9 mouse cellular contexts compared by ENCODE assay signal in genomic region chr5:53235551-53235950, GRCm38 (mm10). TPM values are rescaled to one million over a fixed set of nuclear protein-coding genes. Genes with fewer than 3 reads are reported as not detected.
DNase-seq lines count a peak whose midpoint lies in the region; ATAC-seq and TF ChIP-seq lines count a peak whose summit lies in the region.
"Had no signal": no experiment of that assay in that cellular context is flagged by ENCODE, and none has a peak within 500 bp of the region (broad histone marks: within the 10 kb centered on the region; RNA-seq: fewer than 3 reads in every experiment).

No protein-coding gene starts in this region.

- no peak for TF ChIP-seq EP300 in lung, postnatal 0 days (IDR thresholded peaks at IDR 0.05)

- no peak overlapping the region for H3K4me2 ChIP-seq in forebrain, embryonic 14.5 days (ENCODE audit: low read length)
- H3K4me2 ChIP-seq in forebrain, embryonic 16.5 days (ENCODE audit: low read length) = no peak overlapping the region
- no peak overlapping the region for H3K4me2 ChIP-seq in kidney, embryonic 16.5 days (replicated peaks; ENCODE audit: low read depth, low read length)
- H3K4me2 ChIP-seq in lung, postnatal 0 days (replicated peaks; ENCODE audit: low read depth, low read length) = no peak overlapping the region

- no peaks in the 10 kb centered on the region for H3K9me3 ChIP-seq in forebrain, embryonic 14.5 days (replicated peaks; ENCODE audit: control insufficient read depth, low read length)
- no peaks in the 10 kb centered on the region for H3K9me3 ChIP-seq in forebrain, embryonic 16.5 days (ENCODE audit: control insufficient read depth, low read length)
- no peaks in the 10 kb centered on the region for H3K9me3 ChIP-seq in kidney, embryonic 16.5 days (ENCODE audit: low read length)
- no peaks in the 10 kb centered on the region for H3K9me3 ChIP-seq in embryonic facial prominence, embryonic 10.5 days
- no peaks in the 10 kb centered on the region for H3K9me3 ChIP-seq in lung, postnatal 0 days (ENCODE audit: low read length)

- no peak overlapping the region for H3K9ac ChIP-seq in forebrain, embryonic 14.5 days (ENCODE audit: low read length)
- no peak overlapping the region for H3K9ac ChIP-seq in forebrain, embryonic 16.5 days (replicated peaks; ENCODE audit: low read depth, low read length)
- no peak overlapping the region for H3K9ac ChIP-seq in kidney, embryonic 16.5 days (replicated peaks; ENCODE audit: low read length)
- no peak overlapping the region for H3K9ac ChIP-seq in lung, postnatal 0 days (replicated peaks; ENCODE audit: low read depth)

- ATAC-seq in forebrain, embryonic 14.5 days = peak; percentile 34; the same call in 1 of the 2 replicates
- ATAC-seq in forebrain, embryonic 16.5 days = no peak
- peak; percentile 81 for ATAC-seq in kidney, embryonic 16.5 days (ENCODE audit: low FRiP score, low TSS enrichment)
- peak; percentile 89 for ATAC-seq in lung, postnatal 0 days

- no peaks in the 10 kb centered on the region for H3K36me3 ChIP-seq in forebrain, embryonic 14.5 days (ENCODE audit: control insufficient read depth, insufficient read depth, low read length)
- H3K36me3 ChIP-seq in forebrain, embryonic 16.5 days (ENCODE audit: control insufficient read depth, insufficient read depth) = no peaks in the 10 kb centered on the region
- H3K36me3 ChIP-seq in kidney, embryonic 16.5 days (ENCODE audit: insufficient read depth, low read length) = no peaks in the 10 kb centered on the region
- H3K36me3 ChIP-seq in embryonic facial prominence, embryonic 10.5 days (replicated peaks) = no peaks in the 10 kb centered on the region
- no peaks in the 10 kb centered on the region for H3K36me3 ChIP-seq in lung, postnatal 0 days (ENCODE audit: insufficient read depth, low read length)

- no peaks in the 10 kb centered on the region for H3K27me3 ChIP-seq in forebrain, embryonic 14.5 days (replicated peaks; ENCODE audit: control insufficient read depth, insufficient read depth, low read length)
- H3K27me3 ChIP-seq in forebrain, embryonic 16.5 days (replicated peaks; ENCODE audit: control insufficient read depth, insufficient read depth, low read length) = no peaks in the 10 kb centered on the region
- H3K27me3 ChIP-seq in kidney, embryonic 16.5 days (ENCODE audit: insufficient read depth, low read length) = no peaks in the 10 kb centered on the region
- H3K27me3 ChIP-seq in embryonic facial prominence, embryonic 10.5 days (replicated peaks; ENCODE audit: low read depth, poor library complexity, severe bottlenecking) = 0 out of 2 replicates have a peak, but pooled peaks cover 5% of the 10 kb centered on the region
- no peaks in the 10 kb centered on the region; the same call in 1 of the 2 replicates for H3K27me3 ChIP-seq in lung, postnatal 0 days (replicated peaks; ENCODE audit: insufficient read depth, low read length)

- no peaks in the 10 kb centered on the region for H3K4me1 ChIP-seq in forebrain, embryonic 14.5 days (ENCODE audit: control insufficient read depth, insufficient read depth, low read length)
- H3K4me1 ChIP-seq in forebrain, embryonic 16.5 days (replicated peaks; ENCODE audit: control insufficient read depth, insufficient read depth, low read length) = no peaks in the 10 kb centered on the region
- H3K4me1 ChIP-seq in kidney, embryonic 16.5 days (ENCODE audit: insufficient read depth, low read length) = peaks cover 13% of the 10 kb centered on the region
- peaks cover 17% of the 10 kb centered on the region for H3K4me1 ChIP-seq in embryonic facial prominence, embryonic 10.5 days
- no peaks in the 10 kb centered on the region for H3K4me1 ChIP-seq in lung, postnatal 0 days (ENCODE audit: insufficient read depth, low read depth, low read length)

- no peak for DNase-seq in forebrain, embryonic 14.5 days (ENCODE audit: low spot score)
- DNase-seq in kidney, adult 11 months = no peak
- DNase-seq in embryonic facial prominence, embryonic 10.5 days (ENCODE audit: low spot score) = peak; percentile 61
- DNase-seq in lung, postnatal 0 days (ENCODE audit: low spot score) = peak; percentile 73
- no peak for DNase-seq in frontal cortex, postnatal 14 days (ENCODE audit: low spot score in 2 of 2)
- DNase-seq in frontal cortex, postnatal 10 days (ENCODE audit: low spot score in 2 of 2) = no peak
- DNase-seq: cerebellum, adult 11-12 months had no signal

- H3K27ac ChIP-seq in forebrain, embryonic 14.5 days (ENCODE audit: low read depth, low read length) = no peak overlapping the region
- no peak overlapping the region for H3K27ac ChIP-seq in forebrain, embryonic 16.5 days (ENCODE audit: low read length)
- no peak overlapping the region for H3K27ac ChIP-seq in kidney, embryonic 16.5 days (ENCODE audit: low read length)
- no peak overlapping the region; the same call in 1 of the 2 replicates for H3K27ac ChIP-seq in embryonic facial prominence, embryonic 10.5 days (replicated peaks)
- no peak overlapping the region for H3K27ac ChIP-seq in lung, postnatal 0 days (ENCODE audit: low read length)

- TF ChIP-seq CTCF in lung, postnatal 0 days (IDR thresholded peaks at IDR 0.05) = no peak

- no peak overlapping the region for H3K4me3 ChIP-seq in forebrain, embryonic 14.5 days (ENCODE audit: low read depth, low read length)
- H3K4me3 ChIP-seq in forebrain, embryonic 16.5 days (replicated peaks; ENCODE audit: low read length) = no peak overlapping the region
- H3K4me3 ChIP-seq in kidney, embryonic 16.5 days (ENCODE audit: low read length) = no peak overlapping the region
- no peak overlapping the region for H3K4me3 ChIP-seq in embryonic facial prominence, embryonic 10.5 days
- no peak overlapping the region for H3K4me3 ChIP-seq in lung, postnatal 0 days (ENCODE audit: low read depth, low read length)

- WGBS in forebrain, embryonic 14.5 days = 28% methylated on average over 4 of the region's 4 CpGs
- 26% methylated on average over 4 of the region's 4 CpGs for WGBS in forebrain, embryonic 16.5 days
- whole genome bisulfite sequencing in kidney, embryonic 16.5 days = 10% methylated on average over 4 of the region's 4 CpGs
- 13% methylated on average over 4 of the region's 4 CpGs for WGBS in embryonic facial prominence, embryonic 10.5 days
- 11% methylated on average over 4 of the region's 4 CpGs for WGBS in lung, postnatal 0 days

RNA-seq across cellular contexts. Expression of gene Sel1l3, which starts 21.8 kb away (rescaled TPM):
- polyA plus RNA-seq in forebrain, embryonic 14.5 days (2014; fragmentation: Nextera tagmentation; extraction: Ambion mirVana) = 11.0 and 11.2 TPM in 2 replicates
- 9.9 and 10.2 TPM in 2 replicates for polyA plus RNA-seq in forebrain, embryonic 16.5 days (2015; fragmentation: Nextera tagmentation; extraction: Ambion mirVana)
- polyA plus RNA-seq in kidney, embryonic 16.5 days (2015; fragmentation: Nextera tagmentation; extraction: Ambion mirVana) = 18.9 and 20.0 TPM in 2 replicates
- 1.5 and 1.6 TPM in 2 replicates for polyA plus RNA-seq in embryonic facial prominence, embryonic 10.5 days (2016; fragmentation: Nextera tagmentation; extraction: Ambion mirVana)
- polyA plus RNA-seq in lung, postnatal 0 days (2015; fragmentation: Nextera tagmentation; extraction: Ambion mirVana) = 1.7 and 2.0 TPM in 2 replicates

RNA-seq across cellular contexts. Expression of gene Smim20, which starts 31.3 kb away (rescaled TPM):
- 68.1 and 95.4 TPM in 2 replicates for polyA plus RNA-seq in forebrain, embryonic 14.5 days (2014; fragmentation: Nextera tagmentation; extraction: Ambion mirVana)
- polyA plus RNA-seq in forebrain, embryonic 16.5 days (2015; fragmentation: Nextera tagmentation; extraction: Ambion mirVana) = 63.6 and 75.6 TPM in 2 replicates
- polyA plus RNA-seq in kidney, embryonic 16.5 days (2015; fragmentation: Nextera tagmentation; extraction: Ambion mirVana) = 98.2 and 98.5 TPM in 2 replicates
- polyA plus RNA-seq in embryonic facial prominence, embryonic 10.5 days (2016; fragmentation: Nextera tagmentation; extraction: Ambion mirVana) = 53.2 and 57.7 TPM in 2 replicates
- polyA plus RNA-seq in lung, postnatal 0 days (2015; fragmentation: Nextera tagmentation; extraction: Ambion mirVana) = 85.6 and 88.2 TPM in 2 replicates

Comparison
In these comparisons a context has a peak if more than half of its experiments do, and no peak if none do; other contexts are left out.
1. DNase-seq: peak in embryonic facial prominence, embryonic 10.5 days (single experiment) and lung, postnatal 0 days (single experiment); none in forebrain, embryonic 14.5 days (single experiment), kidney, adult 11 months (single experiment), frontal cortex, postnatal 14 days (0 of 2) and frontal cortex, postnatal 10 days (0 of 2).